Mouse (Mus musculus) lung, adult 2 months (tissue): ENCODE results near the gene Ubd.

Experiments
- CTCF ChIP-seq: fragments of 200-500 bp; IDR thresholded peaks from 2 replicates; pipeline ENCODE4 v1.5.1; 2011; ENCODE audit warnings: mild to moderate bottlenecking, low read length, control low read depth; ENCODE audit not compliant: insufficient read depth
- POLR2A ChIP-seq: fragments of 200-500 bp; IDR thresholded peaks from 2 replicates; pipeline ENCODE4 v1.6.1; 2011; ENCODE audit warnings: low read depth, mild to moderate bottlenecking, control low read depth, low read length, borderline replicate concordance; ENCODE audit errors: extremely low read depth

DNA sequence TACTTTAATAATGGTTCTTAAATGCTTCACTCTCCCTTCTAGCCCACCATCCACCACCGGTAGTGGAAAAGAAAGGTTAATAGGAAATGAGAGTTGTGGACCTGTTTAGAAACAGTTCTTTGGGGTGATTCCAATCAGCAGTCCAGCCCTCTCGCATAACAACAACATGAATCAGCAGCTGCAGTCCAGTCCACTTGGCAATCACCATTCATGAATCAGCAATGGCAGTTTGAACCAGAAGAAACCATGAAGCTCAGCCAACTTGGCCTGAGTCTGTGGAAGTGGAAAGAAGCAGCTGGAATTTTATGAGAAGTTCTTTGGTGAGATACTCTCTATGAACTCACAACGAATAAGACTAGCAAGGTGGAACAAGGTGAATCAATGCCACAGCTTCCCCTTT lies 24.8 kb downstream of the Ubd start:
- no peak for TF ChIP-seq POLR2A
- no peak for TF ChIP-seq CTCF
